Mouse (Mus musculus): ENCODE results near the gene Abhd17c.

DNA sequence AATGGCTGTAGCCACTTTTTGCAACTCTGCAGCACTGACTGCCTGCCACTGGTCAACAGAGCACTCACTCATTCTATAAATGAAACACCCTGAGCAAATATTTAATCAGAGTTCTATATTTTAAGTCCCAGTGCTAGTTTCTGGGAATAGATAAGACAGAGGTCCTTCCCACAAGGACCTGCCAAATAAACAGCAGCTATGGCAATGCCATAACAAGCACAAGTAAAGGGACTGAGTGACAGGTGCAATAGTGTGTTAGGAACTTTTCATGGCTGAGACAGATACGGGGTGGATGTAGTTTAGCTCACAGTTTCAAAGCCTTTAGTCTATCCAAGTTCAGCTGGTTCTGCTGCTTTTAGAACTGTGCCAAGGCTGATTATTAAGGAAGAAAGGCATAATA lies 3.9 kb downstream of the Abhd17c start:
- TF ChIP-seq POLR2A (IDR thresholded peaks at IDR 0.05; ENCODE audit: low read depth, low read length) = no peak
- TF ChIP-seq CTCF (IDR thresholded peaks at IDR 0.05; ENCODE audit: extremely low read depth, insufficient read depth, insufficient read length, insufficient replicate concordance) = no peak

All from spleen, adult 2 months (tissue).